ENCODE assay signal across 14 mouse cellular contexts in the genomic region with DNA sequence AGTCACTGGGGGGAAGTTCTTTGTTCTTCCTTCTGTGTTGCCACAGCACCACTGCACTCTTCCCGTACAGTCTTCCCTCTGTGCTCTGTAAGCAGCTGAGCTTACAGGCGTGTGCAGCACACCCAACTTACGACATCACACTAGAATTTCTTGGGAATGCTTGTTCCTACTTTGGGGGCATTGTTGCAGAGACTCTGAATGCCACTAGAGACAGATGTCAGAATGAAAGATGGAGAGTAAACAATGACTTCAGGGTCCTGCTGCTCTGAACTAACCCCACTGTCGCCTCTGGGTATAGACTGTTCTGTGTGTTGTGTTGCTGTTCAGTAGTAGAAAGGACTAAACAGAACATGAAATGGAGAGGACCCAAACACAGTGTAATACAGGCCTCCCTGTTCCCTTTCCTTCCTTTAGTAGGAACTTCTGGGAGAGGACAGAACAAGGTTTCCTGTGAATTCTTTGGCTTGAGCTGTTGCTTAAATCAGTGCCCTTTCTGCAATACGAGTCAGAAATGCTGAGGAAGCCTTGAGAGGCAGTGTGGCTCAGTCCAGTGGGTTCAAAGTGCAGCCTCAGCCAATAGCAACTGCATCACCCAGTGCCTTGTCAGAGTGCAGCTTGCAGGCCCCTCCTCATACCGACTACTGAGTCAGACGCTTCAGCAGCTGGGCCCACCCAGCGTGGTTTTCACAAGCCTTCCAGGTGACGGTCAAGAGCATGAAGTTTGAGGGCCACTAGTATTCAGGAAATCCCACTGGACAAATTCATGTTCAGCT.
DNase-seq lines count a peak whose midpoint lies in the region; ATAC-seq and TF ChIP-seq lines count a peak whose summit lies in the region.
"Had no signal": no experiment of that assay in that cellular context is flagged by ENCODE, and none has a peak within 500 bp of the region (broad histone marks: within the 10 kb centered on the region; RNA-seq: fewer than 3 reads in every experiment).

No protein-coding gene starts in this region.

- H3K36me3 ChIP-seq in kidney, embryonic 15.5 days = no peaks in the 10 kb centered on the region
- 0 out of 2 replicates have a peak, but pooled peaks cover 8% of the 10 kb centered on the region for H3K36me3 ChIP-seq in embryonic facial prominence, embryonic 10.5 days (replicated peaks)
- H3K36me3 ChIP-seq: hindbrain, embryonic 15.5 days; neural tube, embryonic 12.5 days had no signal

- H3K4me3 ChIP-seq in kidney, embryonic 15.5 days (replicated peaks) = no peak overlapping the region
- no peak overlapping the region for H3K4me3 ChIP-seq in bone marrow macrophage, adult 2 months (ENCODE audit: insufficient read depth, low read length)
- no peak overlapping the region for H3K4me3 ChIP-seq in embryonic facial prominence, embryonic 10.5 days
- H3K4me3 ChIP-seq: hindbrain, embryonic 15.5 days; neural tube, embryonic 12.5 days had no signal

- no peak overlapping the region for H3K4me2 ChIP-seq in kidney, embryonic 15.5 days
- H3K4me2 ChIP-seq: hindbrain, embryonic 15.5 days; midbrain, embryonic 11.5 days; neural tube, embryonic 12.5 days had no signal

- peaks cover 40% of the 10 kb centered on the region for H3K4me1 ChIP-seq in kidney, embryonic 15.5 days
- H3K4me1 ChIP-seq in bone marrow macrophage, adult 2 months (ENCODE audit: control insufficient read depth, insufficient read depth, low read length) = peaks cover 48% of the 10 kb centered on the region
- H3K4me1 ChIP-seq in embryonic facial prominence, embryonic 10.5 days = peaks cover 45% of the 10 kb centered on the region

- ATAC-seq in kidney, embryonic 15.5 days (replicated peaks; ENCODE audit: low FRiP score) = no peak

- no peak for TF ChIP-seq CTCF in bone marrow macrophage, adult 2 months (IDR thresholded peaks at IDR 0.05; ENCODE audit: low read depth, low read length)

- H3K9me3 ChIP-seq in kidney, embryonic 15.5 days (replicated peaks) = no peaks in the 10 kb centered on the region
- no peaks in the 10 kb centered on the region for H3K9me3 ChIP-seq in embryonic facial prominence, embryonic 10.5 days
- H3K9me3 ChIP-seq: hindbrain, embryonic 15.5 days; neural tube, embryonic 12.5 days had no signal

- 64% methylated on average over 9 of the region's 9 CpGs for WGBS in kidney, embryonic 15.5 days
- WGBS in embryonic facial prominence, embryonic 10.5 days = 80% methylated on average over 9 of the region's 9 CpGs

- DNase-seq in kidney, adult 8-10 months = no peak
- no peak for DNase-seq in embryonic facial prominence, embryonic 10.5 days (ENCODE audit: low spot score)
- peak; percentile 60 for DNase-seq in mesoderm, embryonic 11.5 days (ENCODE audit: low read depth, low spot score)
- DNase-seq in cerebellum, adult 8-10 months = no peak
- no peak for DNase-seq in right cerebral cortex, adult 18-20 months
- no peak for DNase-seq in heart, postnatal 14 days
- DNase-seq: adrenal gland, postnatal 14 days; cerebellum, adult 11 months; right cerebral cortex, postnatal 14 days had no signal

- H3K27ac ChIP-seq in kidney, embryonic 15.5 days = peak overlapping the region; percentile 56; the same call in 1 of the 2 replicates
- 0 out of 2 replicates have a peak overlapping the region, but pooled peaks have one; percentile 1 for H3K27ac ChIP-seq in bone marrow macrophage, adult 2 months (ENCODE audit: insufficient read depth, low read depth, low read length)
- H3K27ac ChIP-seq in embryonic facial prominence, embryonic 10.5 days (replicated peaks) = peak overlapping the region; percentile 10; the same call in 1 of the 2 replicates
- H3K27ac ChIP-seq: hindbrain, embryonic 15.5 days; neural tube, embryonic 12.5 days had no signal

- no peak for TF ChIP-seq POLR2A in bone marrow macrophage, adult 2 months (IDR thresholded peaks at IDR 0.05; ENCODE audit: borderline replicate concordance, low read depth, low read length)

- no peaks in the 10 kb centered on the region for H3K27me3 ChIP-seq in kidney, embryonic 15.5 days
- H3K27me3 ChIP-seq in embryonic facial prominence, embryonic 10.5 days (replicated peaks; ENCODE audit: low read depth, poor library complexity, severe bottlenecking) = no peaks in the 10 kb centered on the region
- H3K27me3 ChIP-seq: hindbrain, embryonic 15.5 days; neural tube, embryonic 12.5 days had no signal

- intact Hi-C loops in heart, postnatal 14 days (cut with DNase I) = no loop called here

- no peak overlapping the region for H3K9ac ChIP-seq in kidney, embryonic 15.5 days
- H3K9ac ChIP-seq: hindbrain, embryonic 15.5 days; neural tube, embryonic 12.5 days had no signal

Comparison
In these comparisons a context has a peak if more than half of its experiments do, and no peak if none do; other contexts are left out.
1. H3K27ac ChIP-seq: peak in every context shown above with its lines; median percentile 56 in kidney, embryonic 15.5 days; 10 in embryonic facial prominence, embryonic 10.5 days; 1 in bone marrow macrophage, adult 2 months.